Mouse (Mus musculus): ENCODE results near the gene Caln1.

GRCm38 (mm10) chr5:130480290-130480689, 111.0 kb downstream of the Caln1 start:
- TF ChIP-seq POLR2A (IDR thresholded peaks at IDR 0.05; ENCODE audit: borderline replicate concordance, extremely low read depth, insufficient read depth, insufficient read length, poor library complexity, severe bottlenecking) (no peak), CTCF (IDR thresholded peaks at IDR 0.05; ENCODE audit: borderline replicate concordance, extremely low read depth, insufficient read depth, insufficient read length) (no peak)
